Mouse (Mus musculus): ENCODE measurements around the gene Emb. TPM values are rescaled to one million over a fixed set of nuclear protein-coding genes. Genes with fewer than 3 reads are reported as not detected.

The Emb gene
- 100 to 1,000 TPM; 112 to 187 TPM for polyA plus RNA-seq (2017; shearing (Covaris generic))

DNA sequence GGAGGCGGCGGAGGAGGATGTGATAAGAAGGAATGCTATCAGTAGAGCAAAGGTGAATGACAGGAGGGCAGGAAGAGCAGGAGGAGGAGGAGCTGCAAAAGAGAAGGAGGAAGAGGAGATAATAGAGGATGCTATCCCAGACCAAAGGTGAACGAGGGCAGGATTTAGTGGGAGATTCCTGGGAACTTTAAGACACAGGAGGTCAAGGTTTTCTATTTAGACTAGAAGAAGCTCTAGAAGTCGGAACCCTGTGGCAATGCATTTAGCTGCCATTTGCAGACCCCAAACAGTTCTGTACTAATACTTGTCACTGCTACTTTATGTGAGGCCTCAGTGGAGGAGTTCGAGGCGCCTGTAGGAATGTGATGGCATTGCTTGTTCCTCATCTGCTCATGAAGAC lies at the start of gene Emb:
Gene Emb (plus strand): TSS at position 301 of the 400 bp plus-strand sequence.

DNA sequence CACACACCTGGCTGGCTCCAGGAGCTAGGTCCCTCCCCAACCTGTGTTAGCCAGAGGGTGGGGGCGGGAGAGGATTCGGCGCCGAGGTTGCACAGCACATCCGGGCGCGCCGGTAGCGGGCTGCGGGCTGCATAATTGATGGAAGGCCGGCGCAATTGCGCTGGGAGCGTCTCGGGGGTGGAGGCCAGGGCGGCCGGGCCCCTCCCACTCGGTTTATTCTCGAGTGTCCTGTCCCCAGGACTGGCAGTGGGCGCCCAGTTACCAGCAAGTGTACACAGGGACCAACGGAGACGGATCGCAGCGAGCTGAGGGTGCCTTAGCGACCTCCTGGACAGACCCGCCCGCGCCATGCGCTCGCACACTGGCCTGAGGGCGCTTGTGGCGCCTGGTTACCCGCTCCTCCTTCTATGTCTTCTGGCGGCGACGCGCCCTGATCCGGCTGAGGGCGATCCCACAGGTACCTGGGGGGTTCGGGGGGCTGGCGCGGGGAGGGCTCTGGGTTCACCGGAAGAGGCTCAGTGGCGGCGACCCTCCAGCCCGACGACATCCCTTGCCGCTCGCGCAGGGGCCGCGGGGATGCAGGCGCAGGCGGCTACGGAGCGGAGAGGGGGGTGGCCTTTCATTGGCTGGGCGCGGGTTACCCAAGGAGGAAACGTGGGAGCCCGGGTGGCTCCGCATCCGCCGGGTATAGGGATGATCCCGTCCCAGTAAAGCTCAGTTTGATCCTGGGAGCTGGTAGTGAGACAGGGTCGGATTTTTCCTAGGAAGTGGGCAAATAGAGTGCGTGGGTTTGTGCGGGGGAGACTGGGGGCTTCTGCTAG lies 12.4 kb downstream of the Emb start, which contains the start of gene Gm17509:
Gene Gm17509 (minus strand): TSS at position 575 of the 821 bp plus-strand sequence.

Other genes with a start within 250 kb of the Emb start
- 10 to 100 TPM; 17.4 to 34.1 TPM for gene Parp8, start 183.0 kb upstream of the Emb start, polyA plus RNA-seq (2017; shearing (Covaris generic))
- 1 to 10 TPM in 1 of 2 experiments, under 1 TPM in 1; 0.92 to 2.9 TPM for gene Gm17509, start 12.5 kb downstream of the Emb start, polyA plus RNA-seq (2017; shearing (Covaris generic))

All from activated CD4-positive, CD25-positive, alpha-beta regulatory T cell (primary cell).